Mouse (Mus musculus): ENCODE measurements around the gene Gm45716.

Gm45716 gene

DNA sequence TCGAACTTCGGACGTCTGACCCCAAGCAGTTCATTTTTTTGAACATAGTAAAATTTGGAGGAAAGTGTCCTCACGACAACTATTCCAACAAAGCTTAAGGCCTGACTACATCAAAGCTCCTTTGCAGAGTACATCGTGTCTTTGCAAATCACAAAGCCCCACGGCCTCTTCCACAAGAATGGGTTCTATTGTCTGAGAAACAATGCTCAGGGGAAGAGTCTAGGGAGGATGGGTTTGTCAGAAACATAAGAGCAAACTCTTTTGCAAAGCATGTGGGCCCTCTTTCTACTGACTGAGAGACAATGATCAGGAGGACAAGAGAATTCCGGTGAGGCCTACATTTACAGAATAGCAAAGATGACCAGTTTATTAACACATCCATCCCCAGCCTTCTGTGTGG, 26.8 kb downstream of the Gm45716 start:
- no peak for DNase-seq (ENCODE audit: low spot score in 2 of 2)

DNA sequence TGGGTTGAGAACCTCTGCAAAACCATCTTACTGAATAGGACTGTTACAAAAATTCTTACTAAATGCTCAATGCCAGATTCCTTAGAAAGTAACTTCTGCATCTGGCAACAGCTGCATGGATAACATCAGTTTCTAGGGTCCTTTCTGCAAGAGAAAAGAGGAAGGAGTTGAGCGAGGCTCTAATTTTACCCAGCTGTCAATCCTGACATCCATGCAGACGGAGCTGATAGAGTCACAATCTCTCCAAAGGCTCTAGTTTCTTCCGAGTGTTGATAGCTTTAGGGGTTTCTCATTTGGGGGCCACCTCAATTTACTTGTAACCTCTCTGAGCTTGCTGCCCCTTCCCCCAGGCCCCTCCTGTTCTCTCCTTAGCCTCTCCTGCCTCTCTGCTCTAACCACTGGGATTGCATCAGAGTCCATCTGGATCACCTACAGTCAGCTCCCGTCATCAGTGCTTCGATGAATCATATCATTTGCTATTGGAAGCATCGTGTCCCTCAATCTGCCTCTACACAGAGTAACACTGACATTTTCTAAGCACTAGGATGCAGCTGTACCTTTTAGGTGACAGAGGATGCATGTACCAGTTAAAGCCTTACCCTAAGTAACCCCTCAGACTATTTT, 32.7 kb downstream of the Gm45716 start:
- no peak for DNase-seq (ENCODE audit: low spot score in 2 of 2)

DNA sequence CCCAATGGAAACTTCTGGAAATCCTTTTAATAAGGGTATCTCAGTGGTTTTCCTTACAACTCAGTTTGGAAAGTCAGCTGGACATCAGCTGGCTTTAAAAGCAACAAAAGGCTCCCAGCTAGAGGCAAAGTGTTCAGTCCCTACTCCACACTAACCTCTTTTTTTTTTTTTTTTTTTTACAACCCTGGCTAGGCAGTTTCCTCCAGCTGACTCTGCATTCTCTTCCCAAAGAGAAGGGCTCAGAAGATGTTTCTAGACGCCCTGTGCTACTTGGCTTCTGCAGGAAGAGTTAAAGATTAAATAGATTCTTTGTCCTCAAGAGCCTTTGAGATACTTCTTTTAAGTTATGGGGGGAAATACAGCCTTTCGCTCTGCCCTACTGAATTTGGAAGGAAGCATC, 33.3 kb downstream of the Gm45716 start:
- DNase-seq (ENCODE audit: low spot score in 2 of 2), result no peak

DNA sequence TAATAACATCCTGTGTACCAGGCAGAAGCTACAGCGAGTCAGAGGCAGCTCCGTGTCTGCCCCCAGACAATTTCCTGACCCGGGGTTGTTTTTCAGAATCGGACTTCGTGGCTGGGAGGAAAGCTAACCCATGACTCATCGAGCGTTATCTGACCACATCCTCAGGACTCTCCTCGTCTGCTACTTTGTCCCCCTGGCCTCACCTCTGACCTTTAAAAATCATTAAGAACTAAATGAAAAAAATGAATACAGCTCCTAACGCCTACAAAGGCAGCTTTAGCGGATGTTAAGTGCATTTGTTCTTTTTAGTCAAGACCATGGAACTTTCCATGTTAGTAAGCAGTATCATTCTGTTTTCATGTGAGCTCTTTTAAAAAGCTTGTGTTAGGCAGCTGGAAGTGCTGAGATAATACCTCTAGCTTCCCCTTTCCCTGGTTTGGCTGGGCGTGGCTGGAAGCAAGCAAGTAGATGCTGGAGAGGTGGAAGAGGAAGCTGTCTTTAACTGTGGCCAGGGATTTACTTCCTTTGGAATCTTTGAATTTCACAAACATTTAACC, 37.5 kb downstream of the Gm45716 start:
- no peak for DNase-seq (ENCODE audit: low spot score in 2 of 2)

DNA sequence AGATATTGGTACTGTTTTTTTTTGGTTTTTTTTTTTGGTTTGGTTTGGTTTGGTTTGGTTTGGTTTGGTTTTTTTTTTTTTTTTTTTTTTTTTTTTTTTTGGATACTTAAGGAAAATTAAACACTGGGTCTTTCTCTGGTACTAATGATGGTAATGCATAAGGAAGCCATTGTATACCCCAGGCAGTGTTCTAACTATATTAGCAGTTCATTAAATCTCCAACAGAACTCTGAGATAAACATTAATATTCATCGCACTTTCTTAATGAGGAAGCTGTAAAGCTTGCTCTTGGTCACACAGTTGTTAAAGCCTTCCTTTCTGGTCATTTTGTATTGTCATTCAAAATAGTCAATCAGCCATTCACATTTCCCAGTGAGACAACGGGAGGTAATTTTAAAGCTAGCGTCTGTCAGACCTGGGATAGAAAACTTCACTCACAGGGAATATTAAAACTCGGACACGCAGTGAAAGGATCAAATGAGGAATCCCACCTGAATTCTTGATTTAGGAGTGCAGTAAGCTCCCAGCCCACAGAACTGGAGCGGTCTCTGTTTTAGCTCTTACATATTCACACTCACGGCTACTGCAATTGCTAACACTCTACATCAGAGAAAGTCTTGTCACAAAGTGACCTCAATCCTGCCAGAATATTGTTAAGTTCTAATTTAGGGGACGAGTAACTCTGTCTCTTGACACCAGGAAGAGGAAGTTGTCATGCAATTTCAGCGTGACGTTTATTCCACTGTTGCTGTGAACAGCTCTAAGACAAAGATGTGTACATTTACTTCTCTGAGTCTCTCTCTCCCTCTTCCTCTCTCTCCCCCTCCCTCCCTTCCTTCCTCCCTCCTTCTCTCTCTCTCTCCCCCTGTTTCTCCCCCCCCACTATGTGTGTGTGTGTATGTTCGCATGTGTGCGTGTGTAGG, 39.8 kb downstream of the Gm45716 start:
- no peak for DNase-seq (ENCODE audit: low spot score in 2 of 2)

DNA sequence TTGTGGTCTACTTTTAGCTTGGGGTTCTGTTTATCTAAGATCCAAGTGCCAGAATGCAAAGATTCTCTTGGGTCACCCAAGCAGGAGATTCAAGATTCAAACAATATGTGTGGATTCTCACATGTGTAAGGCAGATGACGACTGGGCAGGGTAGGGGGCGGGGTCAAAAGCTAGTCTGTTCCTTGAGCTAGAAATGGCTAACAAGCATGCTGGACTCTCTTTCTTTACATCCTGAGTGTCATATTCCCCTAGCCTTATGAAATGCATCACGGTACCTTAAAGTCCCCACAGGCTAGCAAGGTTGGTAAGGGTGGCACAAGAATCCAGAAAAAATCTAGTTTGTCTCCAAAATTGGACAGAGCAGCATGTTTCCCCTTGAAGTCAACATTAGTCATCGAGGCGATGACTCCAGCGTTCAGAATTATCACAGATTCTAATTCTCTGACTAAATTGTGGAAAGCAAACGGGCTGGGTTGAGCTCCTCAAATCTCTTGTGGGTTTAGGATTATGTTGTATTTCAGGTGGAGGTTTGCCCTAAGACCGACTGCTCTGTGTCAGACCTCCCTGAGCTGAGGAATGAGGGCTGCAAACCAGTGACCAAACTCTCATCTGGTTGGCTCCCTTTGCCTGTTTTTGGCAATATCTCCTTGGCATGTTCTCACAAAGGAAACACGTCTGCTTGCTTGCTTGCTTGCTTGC, 40.9 kb downstream of the Gm45716 start:
- DNase-seq (ENCODE audit: low spot score in 2 of 2), result no peak

DNA sequence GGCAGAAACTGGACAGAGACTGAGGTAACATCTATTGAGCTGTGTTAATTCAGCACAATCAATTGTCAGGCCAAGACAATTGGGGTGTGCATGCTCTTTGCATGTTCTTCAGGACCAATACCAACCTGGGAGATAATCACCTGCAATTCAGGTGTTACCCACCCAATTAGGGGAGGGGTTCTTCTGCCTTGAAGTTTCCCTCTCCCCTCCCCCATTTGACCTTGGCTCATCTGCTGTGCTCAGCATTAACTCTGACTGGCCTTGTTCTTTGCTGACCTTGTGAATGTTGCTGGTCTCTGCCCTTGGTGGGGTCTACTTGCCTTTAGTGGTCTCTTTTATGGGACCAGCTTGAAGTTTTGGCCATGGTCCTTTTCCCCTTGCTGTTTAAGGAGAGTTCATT, 42.3 kb downstream of the Gm45716 start:
- DNase-seq (ENCODE audit: low spot score in 2 of 2), result no peak

DNA sequence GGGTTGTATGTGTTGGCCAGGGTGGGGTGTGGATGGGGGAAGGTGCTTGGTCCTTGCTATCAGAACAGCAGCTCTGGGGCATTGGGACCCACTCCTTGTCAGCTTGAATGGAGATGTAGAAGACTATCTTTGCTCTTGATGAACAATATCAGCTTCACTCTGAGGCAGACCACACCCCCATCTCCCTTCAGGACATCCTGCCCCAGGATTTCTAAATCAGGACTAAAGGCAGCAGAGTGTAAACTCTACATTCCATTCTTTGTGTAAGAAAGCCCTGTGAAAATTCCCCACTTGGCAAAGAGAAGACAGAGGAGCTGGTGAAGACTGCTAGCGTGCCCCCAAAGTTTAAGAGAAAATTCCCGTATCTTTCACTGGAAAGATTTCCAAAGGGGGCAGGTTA, 43.2 kb downstream of the Gm45716 start:
- no peak for DNase-seq (ENCODE audit: low spot score in 2 of 2)

DNA sequence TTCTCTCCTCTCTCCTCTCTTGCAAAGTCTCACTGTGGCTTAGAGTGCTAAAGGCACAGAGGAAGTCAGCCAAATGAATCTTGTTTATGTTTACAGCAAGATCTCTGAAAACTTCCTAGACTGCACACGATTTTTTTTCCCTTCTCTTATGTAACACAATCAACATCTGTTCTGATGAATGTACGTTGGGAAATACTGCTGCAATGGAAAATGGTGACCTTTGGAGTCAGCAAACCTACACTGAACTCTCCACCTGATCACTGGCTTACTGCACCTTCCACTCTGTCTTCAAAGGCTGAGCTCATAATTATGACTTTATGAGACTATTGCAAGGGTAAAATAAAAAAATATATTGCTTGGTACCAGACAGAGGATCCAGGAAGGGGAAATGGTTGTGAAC, 44.1 kb downstream of the Gm45716 start:
- no peak for DNase-seq (ENCODE audit: low spot score in 2 of 2)

DNA sequence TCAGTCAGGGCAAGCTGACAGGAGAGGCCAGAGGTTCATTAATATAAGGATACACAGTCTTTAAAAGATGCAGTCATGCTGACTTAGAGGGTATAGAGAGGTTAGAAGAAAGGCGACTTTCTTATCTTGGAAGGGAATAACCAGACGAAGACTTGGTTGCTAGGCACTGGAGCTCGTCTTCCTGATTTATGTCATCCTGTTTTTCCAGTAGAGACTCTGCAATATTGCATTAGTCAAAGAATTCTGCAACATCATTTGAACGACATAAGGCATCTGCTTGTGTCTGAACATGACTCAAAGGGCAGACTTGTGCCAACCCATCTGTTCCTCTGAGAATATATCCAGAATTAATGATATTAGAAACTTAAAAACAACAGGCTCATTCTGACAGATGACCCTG, 45.2 kb downstream of the Gm45716 start:
- no peak for DNase-seq (ENCODE audit: low spot score in 2 of 2)

DNA sequence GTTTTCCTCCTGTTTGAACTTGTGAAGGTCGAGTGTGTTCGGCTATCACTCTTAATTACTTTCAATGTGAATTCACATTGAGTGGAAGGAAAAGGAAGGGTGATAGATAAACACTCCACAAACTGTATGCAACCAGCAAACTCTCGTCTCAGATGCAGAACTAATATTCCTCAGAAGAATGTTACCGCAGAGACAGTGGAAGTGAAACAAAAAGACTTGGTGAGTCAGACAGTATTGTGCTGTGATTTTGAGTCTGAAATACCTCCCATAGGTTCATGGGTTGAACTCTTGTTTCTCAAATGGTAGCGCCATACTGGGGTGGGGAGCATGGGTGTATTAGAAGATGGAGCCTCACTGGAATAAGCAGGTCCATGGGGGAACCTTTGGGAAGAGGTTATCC, 47.7 kb downstream of the Gm45716 start:
- no peak for DNase-seq (ENCODE audit: low spot score in 2 of 2)

DNA sequence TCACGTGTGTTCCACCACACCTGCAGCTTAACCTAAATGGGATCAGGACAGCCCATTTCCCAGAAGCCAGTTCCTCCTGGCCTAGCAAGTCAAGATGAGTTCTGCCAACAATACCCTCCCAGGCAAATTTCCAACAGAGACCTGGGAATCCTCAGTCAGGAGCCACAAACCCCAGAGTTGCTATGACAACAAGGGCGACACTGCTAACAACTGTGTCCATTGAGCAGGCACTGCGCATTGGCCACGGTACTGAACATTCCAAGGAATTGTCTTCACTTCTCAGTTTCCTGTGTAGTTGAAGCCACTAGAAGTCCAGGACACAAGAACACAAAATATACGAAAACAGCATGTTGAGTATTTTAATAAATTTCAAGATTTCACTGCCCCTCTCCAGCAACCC, 50.1 kb downstream of the Gm45716 start:
- no peak for DNase-seq (ENCODE audit: low spot score in 2 of 2)

DNA sequence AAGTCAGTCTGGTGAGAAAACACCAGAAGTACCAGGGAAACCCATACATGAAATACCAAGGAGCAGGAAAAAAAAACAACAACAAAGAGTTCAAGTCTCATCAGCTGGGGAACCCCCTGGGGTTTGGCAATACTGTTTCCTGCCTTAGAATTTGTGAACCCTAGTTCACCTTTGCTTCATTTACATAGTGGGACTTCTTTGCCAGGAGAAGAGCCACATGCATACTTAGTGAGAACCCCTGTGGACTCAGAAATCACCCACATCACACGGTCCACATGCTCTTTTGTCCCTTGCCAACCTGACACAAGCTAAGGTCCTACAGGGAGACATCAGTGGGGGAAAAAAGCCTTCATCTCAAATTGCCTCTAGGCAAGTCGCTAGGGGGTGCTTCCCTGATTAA, 51.2 kb downstream of the Gm45716 start:
- DNase-seq (ENCODE audit: low spot score in 2 of 2), result no peak

DNA sequence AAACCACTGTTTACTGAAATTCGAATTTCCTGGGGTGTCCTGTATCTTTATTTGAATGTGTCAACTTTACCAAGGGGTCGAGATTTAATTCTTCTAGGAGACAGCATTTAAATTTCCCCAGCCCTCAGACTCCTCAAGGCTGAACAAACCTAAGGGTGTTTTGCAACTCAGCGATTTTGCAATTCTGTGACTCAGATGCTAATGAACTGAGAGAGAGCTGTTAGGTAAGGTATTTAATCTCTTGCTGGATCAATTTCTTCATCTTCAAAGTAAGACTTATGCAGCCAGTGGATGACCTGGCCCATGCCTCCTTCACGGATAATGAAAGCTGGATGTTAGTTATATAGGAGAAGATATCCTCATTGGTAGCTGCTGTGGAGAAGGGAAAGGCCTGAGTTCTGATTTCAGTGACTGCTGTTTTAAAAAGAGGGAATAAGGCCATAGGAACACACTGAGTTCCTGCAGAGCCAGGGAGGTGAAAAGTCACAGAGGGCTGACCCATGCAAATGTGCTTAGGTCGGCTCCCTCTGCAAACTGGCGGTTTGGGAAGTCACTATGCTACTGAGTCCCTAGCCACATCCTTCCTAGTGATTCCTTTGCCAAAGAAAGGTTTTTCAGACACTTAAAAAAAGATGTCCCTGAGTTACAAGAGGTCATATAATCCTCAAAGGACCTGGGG, 53.3 kb downstream of the Gm45716 start:
- no peak for DNase-seq (ENCODE audit: low spot score in 2 of 2)

DNA sequence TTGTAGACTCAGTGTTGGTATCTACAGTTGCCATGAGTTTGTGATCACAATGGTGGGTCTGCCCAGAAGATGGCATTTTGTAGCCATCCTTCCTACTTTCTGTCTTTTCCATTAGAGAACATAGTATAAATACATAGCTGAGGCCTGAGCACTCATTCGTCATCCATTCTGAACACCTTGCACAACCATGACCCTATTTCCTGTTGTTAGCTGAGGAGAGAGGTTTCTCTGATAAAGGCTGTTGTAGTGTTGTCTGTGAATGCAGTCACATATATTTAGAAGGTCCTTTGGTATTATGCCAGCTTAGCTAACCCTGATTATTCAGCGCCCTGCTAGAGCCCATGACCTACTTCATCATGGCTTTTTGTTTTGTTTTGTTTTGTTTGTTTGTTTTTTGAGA, 54.4 kb downstream of the Gm45716 start:
- no peak for DNase-seq (ENCODE audit: low spot score in 2 of 2)

DNA sequence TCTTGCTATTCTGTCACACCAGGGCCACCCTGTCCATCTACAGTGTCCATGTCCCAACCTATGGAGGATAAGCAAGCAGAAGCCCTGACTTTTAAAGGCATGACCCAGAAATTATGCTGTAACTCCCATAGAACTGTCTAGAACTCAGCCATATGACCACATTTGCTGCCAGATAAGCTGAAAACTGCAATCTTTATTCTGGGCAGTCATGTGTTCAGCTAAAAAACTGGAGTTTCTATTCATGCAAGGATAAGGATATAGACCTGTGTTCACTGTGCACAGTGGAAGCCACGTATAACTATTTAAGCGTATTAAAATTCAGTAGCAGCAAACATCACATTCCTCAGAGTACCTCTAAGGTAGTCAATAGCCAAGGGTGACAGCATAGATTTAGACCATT, 55.8 kb downstream of the Gm45716 start:
- no peak for DNase-seq (ENCODE audit: low spot score in 2 of 2)

DNA sequence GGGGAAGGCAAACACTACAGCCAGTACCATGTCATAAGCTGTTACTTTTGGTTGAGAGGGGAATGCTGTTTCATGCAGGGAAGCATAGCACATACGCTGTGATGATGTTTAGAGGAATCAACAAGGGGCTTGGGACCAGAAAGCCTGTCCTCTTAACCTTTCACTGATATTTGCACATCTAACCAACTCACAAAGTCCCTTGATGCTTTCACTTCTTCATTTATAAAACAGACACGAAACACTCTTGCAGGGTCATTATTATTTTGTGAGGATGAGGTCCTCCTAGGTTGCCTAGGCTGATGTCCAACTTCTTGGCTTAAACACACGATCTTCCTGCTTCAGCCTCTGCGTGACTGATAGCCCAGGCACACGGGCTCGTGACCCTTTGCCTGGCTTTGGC, 58.1 kb downstream of the Gm45716 start:
- DNase-seq (ENCODE audit: low spot score in 2 of 2), result no peak

DNA sequence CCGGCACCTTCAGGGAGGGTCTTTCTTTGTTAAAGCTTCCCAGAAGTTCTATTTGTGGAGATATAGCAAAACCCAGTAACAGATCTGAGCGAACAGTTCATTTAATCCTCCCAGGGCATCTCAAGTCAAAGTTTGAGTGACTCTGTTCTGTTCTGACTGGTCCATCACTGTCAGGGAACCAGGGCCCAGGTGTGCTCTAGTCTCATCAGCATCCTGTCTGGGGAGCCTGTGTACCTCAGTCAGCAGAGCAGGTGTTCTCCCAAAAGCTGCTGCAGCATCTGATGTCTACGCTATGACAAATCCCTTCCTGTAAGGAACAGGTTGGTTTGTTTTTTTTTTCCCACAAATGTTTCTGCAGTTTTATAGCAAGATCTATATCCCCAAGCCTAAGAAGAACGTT, 59.2 kb downstream of the Gm45716 start:
- DNase-seq (ENCODE audit: low spot score in 2 of 2), result no peak

DNA sequence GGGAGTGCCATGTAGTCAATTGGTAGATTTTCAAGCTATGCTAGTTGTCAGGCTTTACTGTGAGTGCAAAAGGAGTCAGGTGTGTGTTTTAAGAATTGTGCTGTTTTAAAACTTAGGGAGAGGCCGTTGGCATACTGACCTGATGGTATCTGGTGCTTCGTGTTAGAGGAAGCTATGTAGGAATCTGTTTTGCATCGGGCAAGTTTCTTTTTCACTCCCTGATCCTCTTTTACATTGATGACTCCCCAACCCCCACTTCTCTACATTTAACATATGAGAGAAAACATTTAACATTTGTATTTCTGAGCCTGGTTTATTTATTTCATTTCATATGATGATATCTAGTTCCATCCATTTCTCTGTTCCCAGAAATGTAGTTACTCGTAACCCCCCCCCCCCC, 60.3 kb downstream of the Gm45716 start:
- no peak for DNase-seq (ENCODE audit: low spot score in 2 of 2)

DNA sequence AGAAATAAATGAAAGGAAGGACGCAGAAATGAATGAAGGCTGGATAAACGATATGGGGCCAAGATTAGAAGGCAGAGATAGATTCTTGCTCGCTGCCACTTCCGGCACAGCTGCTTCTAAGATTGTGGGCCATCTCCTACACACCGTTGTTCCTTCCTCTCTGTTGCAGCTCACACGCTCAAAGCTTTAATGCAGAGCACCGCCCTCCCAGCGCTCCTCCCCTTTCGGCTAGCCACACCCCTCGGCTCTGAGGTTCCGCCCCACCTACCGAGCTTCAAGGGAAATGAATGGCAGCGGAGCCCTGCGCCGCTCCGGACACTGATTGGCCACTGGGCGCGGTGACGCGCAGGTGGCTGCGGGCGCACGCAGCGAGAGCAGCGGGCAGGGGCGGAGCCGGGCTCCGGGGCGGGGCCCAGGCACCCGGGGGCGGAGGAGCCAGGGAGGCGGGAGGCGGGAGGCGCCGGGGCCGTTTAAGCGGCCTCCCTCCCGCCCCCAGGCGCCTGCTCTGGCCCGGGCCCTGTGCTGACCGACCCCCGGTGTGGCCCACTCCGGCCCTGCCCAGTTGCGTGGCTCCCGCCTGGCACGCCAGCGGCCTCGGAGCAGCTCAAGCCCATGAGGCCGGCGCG, 61.7 kb downstream of the Gm45716 start, which contains the start of gene Mmd:
Mmd (plus strand) TSS at position 432 of the 626 bp plus-strand sequence.
- DNase-seq (ENCODE audit: low spot score in 2 of 2), result peak; percentile 97

DNA sequence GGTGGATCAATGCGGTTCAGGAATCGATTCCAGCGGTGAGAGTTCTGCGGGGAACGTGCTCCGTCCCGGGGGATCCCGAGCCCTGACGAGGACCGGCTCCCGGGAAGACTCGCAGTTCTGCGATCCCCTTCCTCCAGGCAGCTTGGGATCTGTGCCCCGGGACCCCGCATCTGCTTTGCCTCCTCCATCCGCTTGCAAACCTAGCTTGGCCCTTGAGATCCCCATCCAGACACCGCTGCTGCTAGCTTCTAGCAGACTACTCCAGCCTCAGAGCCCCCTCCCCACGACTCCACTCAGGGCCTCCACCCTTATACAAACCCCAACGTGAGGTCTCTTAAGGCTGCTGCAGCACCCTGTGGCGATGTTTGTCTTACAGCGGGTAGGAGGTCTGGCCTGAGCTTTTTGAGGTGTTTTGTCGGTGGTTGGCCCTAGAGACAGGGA, 62.2 kb downstream of the Gm45716 start:
- peak in 1 of 2 experiments; percentile 27 for DNase-seq (ENCODE audit: low spot score in 2 of 2)

All from frontal cortex, postnatal 14 days (tissue).